ENCODE assay signal across 8 mouse cellular contexts in genomic region chrX:140520146-140521102, GRCm38 (mm10).
DNase-seq lines count a peak whose midpoint lies in the region; ATAC-seq and TF ChIP-seq lines count a peak whose summit lies in the region.

No protein-coding gene starts in this region.

- H3K9ac ChIP-seq in hindbrain, postnatal 0 days (replicated peaks; ENCODE audit: low read length), result no peak overlapping the region

- 29% methylated on average over 25 of the region's 25 CpGs for WGBS in hindbrain, postnatal 0 days

- peak overlapping the region; percentile 90 for H3K27ac ChIP-seq in gastrocnemius, adult 2 months
- peak overlapping the region; percentile 48; the same call in 1 of the 2 replicates for H3K27ac ChIP-seq in hindbrain, postnatal 0 days

- intact Hi-C loops in gastrocnemius, adult 2 months (cut with DNase I), result loop anchor here (1.0 kb wide), 1 partner anchor 9 kb away; no protein-coding TSS in a partner anchor
- intact Hi-C loops in left cerebral cortex, postnatal 10 days (cut with DNase I), result no loop called here

- H3K4me2 ChIP-seq in hindbrain, postnatal 0 days (ENCODE audit: low read depth, low read length), result peak overlapping the region; percentile 47

- H3K36me3 ChIP-seq in hindbrain, postnatal 0 days (ENCODE audit: insufficient read depth, low read length), result no peaks in the 10 kb centered on the region

- no peaks in the 10 kb centered on the region for H3K27me3 ChIP-seq in hindbrain, postnatal 0 days (ENCODE audit: insufficient read depth, low read length)

- no peaks in the 10 kb centered on the region for H3K9me3 ChIP-seq in hindbrain, postnatal 0 days (ENCODE audit: low read length)

- peak; percentile 96 for ATAC-seq in common myeloid progenitor, adult 5-6 weeks (replicated peaks; ENCODE audit: low read depth, poor library complexity, severe bottlenecking)
- ATAC-seq in hindbrain, postnatal 0 days, result peak; percentile 95
- ATAC-seq in megakaryocyte progenitor cell, adult 5-6 weeks (replicated peaks; ENCODE audit: poor library complexity), result peak; percentile 93

- DNase-seq in ZHBTc4 (ENCODE audit: low read depth, low spot score), result peak; percentile 89
- DNase-seq in gastrocnemius, adult 2 months, result peak; percentile 96
- DNase-seq in hindbrain, postnatal 0 days (ENCODE audit: low spot score), result peak; percentile 78
- peak; percentile 69 to 92 for DNase-seq in left cerebral cortex, postnatal 10 days (ENCODE audit: extremely low spot score in 1 of 2, low spot score in 2 of 2)
- DNase-seq in right cerebral cortex, postnatal 10 days (ENCODE audit: low spot score in 2 of 2), result peak; percentile 84 to 89
- peak; percentile 93 for DNase-seq in urinary bladder, postnatal 14 days (ENCODE audit: low spot score)

- peak overlapping the region; percentile 55 for H3K4me3 ChIP-seq in gastrocnemius, adult 2 months
- H3K4me3 ChIP-seq in hindbrain, postnatal 0 days (ENCODE audit: low read length), result peak overlapping the region; percentile 18; the same call in 1 of the 2 replicates

- no peak for TF ChIP-seq CTCF in gastrocnemius, adult 2 months (IDR thresholded peaks at IDR 0.05)
- no peak for TF ChIP-seq CTCF in hindbrain, postnatal 0 days (IDR thresholded peaks at IDR 0.05; ENCODE audit: low read depth)

- no peaks in the 10 kb centered on the region for H3K4me1 ChIP-seq in hindbrain, postnatal 0 days (ENCODE audit: insufficient read depth, low read length)

Comparison
In these comparisons a context has a peak if more than half of its experiments do, and no peak if none do; other contexts are left out.
1. Peak in every context shown above with its lines: DNase-seq, ATAC-seq, H3K4me3 ChIP-seq and H3K27ac ChIP-seq.